Mouse (Mus musculus) thymus, adult 2 months (tissue): ENCODE data around the gene Cenpv.

Experiments used
- CTCF ChIP-seq: fragments of 200-500 bp; IDR thresholded peaks from 2 replicates; pipeline ENCODE4 v1.5.1; 2012; ENCODE audit warnings: mild to moderate bottlenecking, control low read depth, low read length, moderate library complexity, borderline replicate concordance; ENCODE audit not compliant: control insufficient read depth, poor library complexity, insufficient read depth; ENCODE audit errors: extremely low read depth
- POLR2A ChIP-seq: fragments of 200-500 bp; IDR thresholded peaks from 2 replicates; pipeline ENCODE4 v1.6.1; 2012; ENCODE audit warnings: mild to moderate bottlenecking, low read length, control low read depth, moderate library complexity; ENCODE audit not compliant: control insufficient read depth, poor library complexity, insufficient read depth; ENCODE audit errors: extremely low read depth

GRCm38 (mm10) chr11:62555896-62556412 lies 16.9 kb upstream of the Cenpv start:
- no peak for TF ChIP-seq CTCF
- TF ChIP-seq POLR2A, result no peak
